Mouse (Mus musculus): ENCODE results near the gene Tmed4.

DNA sequence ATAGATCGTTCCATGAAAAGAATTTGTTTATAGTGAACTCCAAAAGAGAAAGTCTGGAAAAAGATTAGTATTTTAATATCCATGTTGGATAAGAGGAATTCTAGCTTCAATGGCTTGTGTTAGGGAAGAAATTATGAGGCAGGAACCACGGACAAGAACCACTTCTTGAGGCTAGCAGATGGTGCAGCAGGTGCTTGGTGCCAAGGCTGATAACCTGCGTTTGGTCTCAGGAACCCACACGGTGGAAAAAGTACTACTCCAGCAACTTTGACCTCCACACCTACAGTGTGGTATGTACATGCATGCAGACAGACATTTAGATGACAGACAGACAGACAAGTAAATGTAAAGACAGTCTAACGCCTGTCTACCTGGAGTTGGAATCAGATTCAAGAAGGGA is 43.9 kb upstream of the Tmed4 start:
- TF ChIP-seq MAX (IDR thresholded peaks at IDR 0.05; ENCODE audit: low read depth) (no peak), POLR2A (IDR thresholded peaks at IDR 0.05; ENCODE audit: insufficient read length, low read depth) (no peak), POLR2AphosphoS2 (IDR thresholded peaks at IDR 0.05; ENCODE audit: insufficient read length, low read depth) (no peak), E2F4 (IDR thresholded peaks at IDR 0.05; ENCODE audit: insufficient read depth) (no peak), MYOD1 (IDR thresholded peaks at IDR 0.05; ENCODE audit: control insufficient read depth in 1 of 3, insufficient read length in 2 of 3, low read depth in 2 of 3) (no peak), MYOG (IDR thresholded peaks at IDR 0.05; ENCODE audit: control insufficient read depth in 1 of 3, insufficient read depth in 1 of 3, insufficient read length in 2 of 3, low read depth in 2 of 3) (no peak), CEBPB (IDR thresholded peaks at IDR 0.05; ENCODE audit: insufficient read depth, poor library complexity, severe bottlenecking) (no peak), USF1 (IDR thresholded peaks at IDR 0.05; ENCODE audit: low read depth) (no peak), TCF3 (IDR thresholded peaks at IDR 0.05; ENCODE audit: insufficient read length, low read depth) (no peak), TCF12 (IDR thresholded peaks at IDR 0.05; ENCODE audit: insufficient read depth, poor library complexity, severe bottlenecking) (no peak)

All from myocyte (in vitro differentiated cells).